Mouse (Mus musculus): Measurements from ENCODE around the gene Rraga. TPM values are rescaled to one million over a fixed set of nuclear protein-coding genes. Genes with fewer than 3 reads are reported as not detected.

Rraga gene
- polyA plus RNA-seq, 1 experiment = 150 TPM

- no peak overlapping the region for H3K27ac ChIP-seq (ENCODE audit: insufficient read depth, low read length)
- no peak overlapping the region for H3K4me3 ChIP-seq (replicated peaks; ENCODE audit: insufficient read depth, low read depth, low read length)
- H3K27me3 ChIP-seq (ENCODE audit: control insufficient read depth, insufficient read depth, low read length) = no peaks in the 10 kb centered on the region
- TF ChIP-seq CTCF (IDR thresholded peaks at IDR 0.05; ENCODE audit: borderline replicate concordance, insufficient read depth, low read depth, low read length) (no peak), POLR2A (IDR thresholded peaks at IDR 0.05; ENCODE audit: borderline replicate concordance, insufficient read depth, low read length) (no peak)
- no peaks in the 10 kb centered on the region for H3K4me1 ChIP-seq (ENCODE audit: control insufficient read depth, insufficient read depth, low read length)
- DNase-seq = no peak
- WGBS = 93% methylated on average over 3 of the region's 3 CpGs
Measured at GRCm38 (mm10) chr4:86561061-86561460, 14.4 kb upstream of the Rraga start.

GRCm38 (mm10) chr4:86574939-86575282 lies 557 bp upstream of the Rraga start:
- peaks cover 5% of the 10 kb centered on the region; the same call in 1 of the 2 replicates for H3K4me1 ChIP-seq (ENCODE audit: control insufficient read depth, insufficient read depth, low read length)
- H3K4me3 ChIP-seq (replicated peaks; ENCODE audit: insufficient read depth, low read depth, low read length) = peak overlapping the region; percentile 82
- 8% methylated on average over 6 of the region's 6 CpGs for WGBS
- H3K27me3 ChIP-seq (ENCODE audit: control insufficient read depth, insufficient read depth, low read length) = no peaks in the 10 kb centered on the region
- H3K27ac ChIP-seq (ENCODE audit: insufficient read depth, low read length) = 0 out of 2 replicates have a peak overlapping the region, but pooled peaks have one; percentile 2
- no peak for DNase-seq
- TF ChIP-seq POLR2A (IDR thresholded peaks at IDR 0.05; ENCODE audit: borderline replicate concordance, insufficient read depth, low read length) (no peak), CTCF (IDR thresholded peaks at IDR 0.05; ENCODE audit: borderline replicate concordance, insufficient read depth, low read depth, low read length) (no peak)

GRCm38 (mm10) chr4:86576120-86576541 lies 663 bp downstream of the Rraga start:
- Histone ChIP-seq H3K27ac (ENCODE audit: insufficient read depth, low read length) (peak overlapping the region; percentile 75), H3K4me1 (ENCODE audit: control insufficient read depth, insufficient read depth, low read length) (peaks cover 5% of the 10 kb centered on the region; the same call in 1 of the 2 replicates), H3K4me3 (replicated peaks; ENCODE audit: insufficient read depth, low read depth, low read length) (peak overlapping the region; percentile 82), H3K27me3 (ENCODE audit: control insufficient read depth, insufficient read depth, low read length) (no peaks in the 10 kb centered on the region)
- peak in 1 of 2 experiments; percentile 55 for DNase-seq
- TF ChIP-seq POLR2A (IDR thresholded peaks at IDR 0.05; ENCODE audit: borderline replicate concordance, insufficient read depth, low read length) = no peak
- no peak for TF ChIP-seq CTCF (IDR thresholded peaks at IDR 0.05; ENCODE audit: borderline replicate concordance, insufficient read depth, low read depth, low read length)
- under 1% methylated on average over 20 of the region's 20 CpGs for WGBS

GRCm38 (mm10) chr4:86576630-86577225 lies 1.3 kb downstream of the Rraga start:
- WGBS = 5% methylated on average over 11 of the region's 11 CpGs
- Histone ChIP-seq H3K4me3 (replicated peaks; ENCODE audit: insufficient read depth, low read depth, low read length) (peak overlapping the region; percentile 82), H3K27ac (ENCODE audit: insufficient read depth, low read length) (peak overlapping the region; percentile 75; the same call in 1 of the 2 replicates), H3K4me1 (ENCODE audit: control insufficient read depth, insufficient read depth, low read length) (peaks cover 5% of the 10 kb centered on the region; the same call in 1 of the 2 replicates), H3K27me3 (ENCODE audit: control insufficient read depth, insufficient read depth, low read length) (no peaks in the 10 kb centered on the region)
- no peak for DNase-seq
- TF ChIP-seq POLR2A (IDR thresholded peaks at IDR 0.05; ENCODE audit: borderline replicate concordance, insufficient read depth, low read length) (no peak), CTCF (IDR thresholded peaks at IDR 0.05; ENCODE audit: borderline replicate concordance, insufficient read depth, low read depth, low read length) (no peak)

GRCm38 (mm10) chr4:86580056-86580455 lies 4.6 kb downstream of the Rraga start:
- WGBS = 38% methylated on average over 4 of the region's 4 CpGs
- no peak for DNase-seq
- Histone ChIP-seq H3K4me3 (replicated peaks; ENCODE audit: insufficient read depth, low read depth, low read length) (no peak overlapping the region), H3K27me3 (ENCODE audit: control insufficient read depth, insufficient read depth, low read length) (no peaks in the 10 kb centered on the region), H3K27ac (ENCODE audit: insufficient read depth, low read length) (no peak overlapping the region), H3K4me1 (ENCODE audit: control insufficient read depth, insufficient read depth, low read length) (peaks cover 5% of the 10 kb centered on the region; the same call in 1 of the 2 replicates)
- no peak for TF ChIP-seq POLR2A (IDR thresholded peaks at IDR 0.05; ENCODE audit: borderline replicate concordance, insufficient read depth, low read length)
- no peak for TF ChIP-seq CTCF (IDR thresholded peaks at IDR 0.05; ENCODE audit: borderline replicate concordance, insufficient read depth, low read depth, low read length)

GRCm38 (mm10) chr4:86580591-86580990 lies 5.1 kb downstream of the Rraga start:
- TF ChIP-seq CTCF (IDR thresholded peaks at IDR 0.05; ENCODE audit: borderline replicate concordance, insufficient read depth, low read depth, low read length) (no peak), POLR2A (IDR thresholded peaks at IDR 0.05; ENCODE audit: borderline replicate concordance, insufficient read depth, low read length) (no peak)
- no peak for DNase-seq
- Histone ChIP-seq H3K27me3 (ENCODE audit: control insufficient read depth, insufficient read depth, low read length) (no peaks in the 10 kb centered on the region), H3K4me3 (replicated peaks; ENCODE audit: insufficient read depth, low read depth, low read length) (no peak overlapping the region), H3K27ac (ENCODE audit: insufficient read depth, low read length) (no peak overlapping the region), H3K4me1 (ENCODE audit: control insufficient read depth, insufficient read depth, low read length) (peaks cover 5% of the 10 kb centered on the region; the same call in 1 of the 2 replicates)
- 80% methylated on average over 3 of the region's 3 CpGs for WGBS

GRCm38 (mm10) chr4:86588236-86588635 lies 12.8 kb downstream of the Rraga start:
- TF ChIP-seq POLR2A (IDR thresholded peaks at IDR 0.05; ENCODE audit: borderline replicate concordance, insufficient read depth, low read length) (no peak), CTCF (IDR thresholded peaks at IDR 0.05; ENCODE audit: borderline replicate concordance, insufficient read depth, low read depth, low read length) (no peak)
- no peak overlapping the region for H3K27ac ChIP-seq (ENCODE audit: insufficient read depth, low read length)
- 92% methylated on average over 3 of the region's 3 CpGs for WGBS
- no peaks in the 10 kb centered on the region for H3K4me1 ChIP-seq (ENCODE audit: control insufficient read depth, insufficient read depth, low read length)
- no peak overlapping the region for H3K4me3 ChIP-seq (replicated peaks; ENCODE audit: insufficient read depth, low read depth, low read length)
- DNase-seq = no peak
- H3K27me3 ChIP-seq (ENCODE audit: control insufficient read depth, insufficient read depth, low read length) = no peaks in the 10 kb centered on the region

GRCm38 (mm10) chr4:86591304-86591703 lies 15.8 kb downstream of the Rraga start:
- DNase-seq = no peak
- Histone ChIP-seq H3K27me3 (ENCODE audit: control insufficient read depth, insufficient read depth, low read length) (no peaks in the 10 kb centered on the region), H3K4me3 (replicated peaks; ENCODE audit: insufficient read depth, low read depth, low read length) (no peak overlapping the region), H3K4me1 (ENCODE audit: control insufficient read depth, insufficient read depth, low read length) (no peaks in the 10 kb centered on the region), H3K27ac (ENCODE audit: insufficient read depth, low read length) (no peak overlapping the region)
- WGBS = 93% methylated on average over 2 of the region's 2 CpGs
- no peak for TF ChIP-seq CTCF (IDR thresholded peaks at IDR 0.05; ENCODE audit: borderline replicate concordance, insufficient read depth, low read depth, low read length)
- TF ChIP-seq POLR2A (IDR thresholded peaks at IDR 0.05; ENCODE audit: borderline replicate concordance, insufficient read depth, low read length) = no peak
